ENCODE assay signal across 26 mouse cellular contexts in the genomic region with DNA sequence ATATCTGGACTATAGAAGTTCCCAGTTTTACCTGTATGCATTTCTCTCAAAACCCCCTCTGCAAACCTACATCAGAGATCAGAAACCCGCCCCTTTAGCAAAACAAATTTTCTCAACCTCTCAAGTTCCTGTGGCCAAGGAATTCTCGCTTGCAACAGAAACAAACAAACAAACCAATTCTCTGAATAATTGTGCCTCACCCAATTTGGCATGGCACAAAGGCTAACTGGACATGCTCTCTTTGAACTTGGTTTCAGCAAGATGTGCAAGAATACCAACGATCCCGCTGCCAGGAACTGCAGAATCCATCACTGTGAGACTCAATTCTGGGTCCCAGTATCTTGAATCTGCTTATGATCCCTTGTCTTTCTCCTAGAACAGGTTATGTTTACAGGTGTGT.
DNase-seq lines count a peak whose midpoint lies in the region; ATAC-seq and TF ChIP-seq lines count a peak whose summit lies in the region.
"Had no signal": no experiment of that assay in that cellular context is flagged by ENCODE, and none has a peak within 500 bp of the region (broad histone marks: within the 10 kb centered on the region; RNA-seq: fewer than 3 reads in every experiment).

No protein-coding gene starts in this region.

- no peak overlapping the region for H3K4me3 ChIP-seq in heart, embryonic 12.5 days
- H3K4me3 ChIP-seq in lung, adult 2 months (replicated peaks; ENCODE audit: extremely low read depth, low read depth, low read length), result no peak overlapping the region
- no peak overlapping the region for H3K4me3 ChIP-seq in limb, embryonic 10.5 days
- H3K4me3 ChIP-seq: embryonic facial prominence, embryonic 12.5 days; embryonic facial prominence, embryonic 15.5 days; forebrain, embryonic 12.5 days; forebrain, embryonic 15.5 days; heart, embryonic 13.5 days had no signal

- ATAC-seq in heart, embryonic 12.5 days (ENCODE audit: insufficient number of reproducible peaks, low FRiP score), result no peak
- ATAC-seq: forebrain, embryonic 15.5 days; hindbrain, postnatal 0 days had no signal

- H3K4me1 ChIP-seq in heart, embryonic 12.5 days (replicated peaks), result no peaks in the 10 kb centered on the region
- H3K4me1 ChIP-seq in lung, adult 2 months (ENCODE audit: control insufficient read depth, insufficient read depth, low read length), result peaks cover 15% of the 10 kb centered on the region
- H3K4me1 ChIP-seq in limb, embryonic 10.5 days, result peaks cover 33% of the 10 kb centered on the region
- H3K4me1 ChIP-seq: heart, embryonic 13.5 days had no signal

- no peak overlapping the region for H3K4me2 ChIP-seq in heart, embryonic 12.5 days
- H3K4me2 ChIP-seq: embryonic facial prominence, embryonic 12.5 days; embryonic facial prominence, embryonic 15.5 days; forebrain, embryonic 12.5 days; forebrain, embryonic 15.5 days; heart, embryonic 13.5 days; hindbrain, embryonic 14.5 days had no signal

- H3K9ac ChIP-seq in heart, embryonic 12.5 days, result no peak overlapping the region
- H3K9ac ChIP-seq: embryonic facial prominence, embryonic 12.5 days; embryonic facial prominence, embryonic 15.5 days; forebrain, embryonic 12.5 days; forebrain, embryonic 15.5 days; heart, embryonic 13.5 days; hindbrain, embryonic 14.5 days had no signal

- intact Hi-C loops in left cerebral cortex, postnatal 14 days (cut with DNase I), result no loop called here

- TF ChIP-seq CTCF in lung, adult 2 months (IDR thresholded peaks at IDR 0.05; ENCODE audit: insufficient read depth, low read length), result no peak

- no peak for TF ChIP-seq POLR2A in lung, adult 2 months (IDR thresholded peaks at IDR 0.05; ENCODE audit: borderline replicate concordance, extremely low read depth, low read depth, low read length)

- no peaks in the 10 kb centered on the region for H3K36me3 ChIP-seq in heart, embryonic 12.5 days
- H3K36me3 ChIP-seq in limb, embryonic 10.5 days, result no peaks in the 10 kb centered on the region
- H3K36me3 ChIP-seq: embryonic facial prominence, embryonic 12.5 days; embryonic facial prominence, embryonic 15.5 days; forebrain, embryonic 12.5 days; forebrain, embryonic 15.5 days; G1E; heart, embryonic 13.5 days had no signal

- peak; percentile 45 for DNase-seq in heart, adult 11 months
- DNase-seq in lung, postnatal 10 days, result peak; percentile 25
- DNase-seq in lung, adult 2 months, result no peak
- DNase-seq in limb, embryonic 10.5 days (ENCODE audit: low spot score), result peak; percentile 22
- DNase-seq in urinary bladder, postnatal 36 days (ENCODE audit: low spot score in 2 of 2), result no peak
- no peak for DNase-seq in left cerebral cortex, postnatal 14 days (ENCODE audit: low spot score in 2 of 2)
- DNase-seq: adrenal gland, adult 2 months; adrenal gland, postnatal 14 days; B cell, adult 2 months; cerebellum, adult 11 months; cerebellum, adult 2 months; cerebellum, adult 9-11 months; cerebellum, postnatal 25 days; gastrocnemius, postnatal 10 days; gastrocnemius, postnatal 36 days; heart, postnatal 14 days; heart, postnatal 4 days had no signal

- no peaks in the 10 kb centered on the region for H3K9me3 ChIP-seq in heart, embryonic 12.5 days (replicated peaks)
- no peaks in the 10 kb centered on the region for H3K9me3 ChIP-seq in limb, embryonic 10.5 days (replicated peaks)
- H3K9me3 ChIP-seq: embryonic facial prominence, embryonic 12.5 days; embryonic facial prominence, embryonic 15.5 days; forebrain, embryonic 12.5 days; forebrain, embryonic 15.5 days; G1E; heart, embryonic 13.5 days had no signal

- H3K27me3 ChIP-seq in heart, embryonic 12.5 days (replicated peaks), result 0 out of 2 replicates have a peak, but pooled peaks cover 3% of the 10 kb centered on the region
- peaks cover 61% of the 10 kb centered on the region for H3K27me3 ChIP-seq in limb, embryonic 10.5 days (ENCODE audit: low read depth, poor library complexity, severe bottlenecking)
- H3K27me3 ChIP-seq: embryonic facial prominence, embryonic 15.5 days; forebrain, embryonic 15.5 days had no signal

- 69% methylated on average over 4 of the region's 4 CpGs for WGBS in heart, embryonic 12.5 days
- 40% methylated on average over 4 of the region's 4 CpGs for WGBS in lung, adult 2 months
- 74% methylated on average over 4 of the region's 4 CpGs for WGBS in limb, embryonic 10.5 days

- H3K27ac ChIP-seq in heart, embryonic 12.5 days (ENCODE audit: poor library complexity, severe bottlenecking), result no peak overlapping the region
- H3K27ac ChIP-seq in limb, embryonic 10.5 days, result no peak overlapping the region
- H3K27ac ChIP-seq: embryonic facial prominence, embryonic 12.5 days; embryonic facial prominence, embryonic 15.5 days; forebrain, embryonic 12.5 days; forebrain, embryonic 15.5 days; heart, embryonic 13.5 days; hindbrain, embryonic 14.5 days; hindbrain, postnatal 0 days had no signal

Comparison
In these comparisons a context has a peak if more than half of its experiments do, and no peak if none do; other contexts are left out.
1. DNase-seq: peak in heart, adult 11 months (single experiment), lung, postnatal 10 days (single experiment) and limb, embryonic 10.5 days (single experiment); none in lung, adult 2 months (single experiment), urinary bladder, postnatal 36 days (0 of 2) and left cerebral cortex, postnatal 14 days (0 of 2).